Comparison of ENCODE assay signal across 24 mouse cellular contexts in genomic region chr3:69556092-69556778, GRCm38 (mm10). TPM values are rescaled to one million over a fixed set of nuclear protein-coding genes. Genes with fewer than 3 reads are reported as not detected.
DNase-seq lines count a peak whose midpoint lies in the region; ATAC-seq and TF ChIP-seq lines count a peak whose summit lies in the region.
"Had no signal": no experiment of that assay in that cellular context is flagged by ENCODE, and none has a peak within 500 bp of the region (broad histone marks: within the 10 kb centered on the region; RNA-seq: fewer than 3 reads in every experiment).

No protein-coding gene starts in this region.

- no peak overlapping the region for H3K4me2 ChIP-seq in kidney, embryonic 16.5 days (replicated peaks; ENCODE audit: low read depth, low read length)
- H3K4me2 ChIP-seq in midbrain, embryonic 11.5 days: no peak overlapping the region
- H3K4me2 ChIP-seq in midbrain, postnatal 0 days (ENCODE audit: low read depth, low read length, poor library complexity, severe bottlenecking): no peak overlapping the region
- no peak overlapping the region for H3K4me2 ChIP-seq in liver, postnatal 0 days (ENCODE audit: low read depth, low read length)
- H3K4me2 ChIP-seq: embryonic facial prominence, embryonic 15.5 days; forebrain, embryonic 12.5 days; heart, embryonic 15.5 days; hindbrain, embryonic 13.5 days; limb, embryonic 12.5 days; neural tube, embryonic 13.5 days had no signal

- peak; percentile 44 for DNase-seq in kidney, adult 18-20 months
- peak; percentile 60 for DNase-seq in midbrain, embryonic 11.5 days (ENCODE audit: low spot score, missing footprints)
- no peak for DNase-seq in midbrain, postnatal 0 days (ENCODE audit: low spot score)
- peak; percentile 49 to 81 for DNase-seq in kidney, postnatal 25 days
- no peak for DNase-seq in liver, postnatal 0 days
- no peak for DNase-seq in testis, postnatal 10 days (ENCODE audit: low spot score)
- no peak for DNase-seq in gastrocnemius, postnatal 4 days (ENCODE audit: low spot score in 2 of 2)
- DNase-seq: forebrain, postnatal 0 days; gastrocnemius, postnatal 10 days; lung, adult 18-20 months; thymus, postnatal 4 days had no signal

- H3K4me3 ChIP-seq in kidney, embryonic 16.5 days (ENCODE audit: low read length): no peak overlapping the region
- H3K4me3 ChIP-seq in midbrain, embryonic 11.5 days (ENCODE audit: low read depth, low read length): no peak overlapping the region
- H3K4me3 ChIP-seq in midbrain, postnatal 0 days (ENCODE audit: low read depth, low read length): no peak overlapping the region
- H3K4me3 ChIP-seq in liver, postnatal 0 days (ENCODE audit: low read depth, low read length): no peak overlapping the region
- H3K4me3 ChIP-seq: embryonic facial prominence, embryonic 10.5 days; embryonic facial prominence, embryonic 15.5 days; forebrain, embryonic 12.5 days; heart, embryonic 15.5 days; hindbrain, embryonic 13.5 days; layer of hippocampus, adult 2 months; left cerebral cortex, adult 2 months; limb, embryonic 12.5 days; neural tube, embryonic 13.5 days had no signal

- no peak overlapping the region for H3K9ac ChIP-seq in kidney, embryonic 16.5 days (replicated peaks; ENCODE audit: low read length)
- no peak overlapping the region for H3K9ac ChIP-seq in midbrain, embryonic 11.5 days (ENCODE audit: low read length)
- no peak overlapping the region for H3K9ac ChIP-seq in midbrain, postnatal 0 days (replicated peaks; ENCODE audit: low read length, poor library complexity, severe bottlenecking)
- no peak overlapping the region for H3K9ac ChIP-seq in liver, postnatal 0 days (replicated peaks)
- H3K9ac ChIP-seq: embryonic facial prominence, embryonic 15.5 days; forebrain, embryonic 12.5 days; forebrain, postnatal 0 days; heart, embryonic 15.5 days; hindbrain, embryonic 13.5 days; limb, embryonic 12.5 days; neural tube, embryonic 13.5 days had no signal

- H3K4me1 ChIP-seq in kidney, embryonic 16.5 days (ENCODE audit: insufficient read depth, low read length): peaks cover 3% of the 10 kb centered on the region; the same call in 1 of the 2 replicates
- H3K4me1 ChIP-seq in midbrain, embryonic 11.5 days (ENCODE audit: control insufficient read depth, insufficient read depth, low read length): no peaks in the 10 kb centered on the region
- H3K4me1 ChIP-seq in midbrain, postnatal 0 days (ENCODE audit: insufficient read depth, low read length): no peaks in the 10 kb centered on the region
- peaks cover 8% of the 10 kb centered on the region; the same call in 1 of the 2 replicates for H3K4me1 ChIP-seq in liver, postnatal 0 days (ENCODE audit: insufficient read depth)

- no peak for TF ChIP-seq EP300 in liver, postnatal 0 days (IDR thresholded peaks at IDR 0.05; ENCODE audit: low read depth)

- H3K27me3 ChIP-seq in kidney, embryonic 16.5 days (ENCODE audit: insufficient read depth, low read length): no peaks in the 10 kb centered on the region
- H3K27me3 ChIP-seq in midbrain, embryonic 11.5 days (ENCODE audit: control insufficient read depth, insufficient read depth, low read length): no peaks in the 10 kb centered on the region
- no peaks in the 10 kb centered on the region for H3K27me3 ChIP-seq in midbrain, postnatal 0 days (ENCODE audit: insufficient read depth, low read length)
- no peaks in the 10 kb centered on the region for H3K27me3 ChIP-seq in liver, postnatal 0 days (ENCODE audit: insufficient read depth, low read length)
- H3K27me3 ChIP-seq: embryonic facial prominence, embryonic 15.5 days; forebrain, embryonic 12.5 days; heart, embryonic 15.5 days; hindbrain, embryonic 13.5 days; limb, embryonic 12.5 days; neural tube, embryonic 13.5 days had no signal

- no peak for TF ChIP-seq CTCF in midbrain, postnatal 0 days (IDR thresholded peaks at IDR 0.05)
- no peak for TF ChIP-seq CTCF in liver, postnatal 0 days (IDR thresholded peaks at IDR 0.05; ENCODE audit: low read depth)

- no peak overlapping the region for H3K27ac ChIP-seq in kidney, embryonic 16.5 days (ENCODE audit: low read length)
- no peak overlapping the region for H3K27ac ChIP-seq in midbrain, embryonic 11.5 days (ENCODE audit: low read depth, low read length)
- no peak overlapping the region for H3K27ac ChIP-seq in midbrain, postnatal 0 days (ENCODE audit: low read depth, low read length)
- H3K27ac ChIP-seq in liver, postnatal 0 days (ENCODE audit: low read depth): peak overlapping the region; percentile 51; the same call in 1 of the 2 replicates
- H3K27ac ChIP-seq: embryonic facial prominence, embryonic 10.5 days; embryonic facial prominence, embryonic 15.5 days; forebrain, embryonic 12.5 days; heart, embryonic 15.5 days; hindbrain, embryonic 13.5 days; layer of hippocampus, adult 2 months; left cerebral cortex, adult 2 months; limb, embryonic 12.5 days; neural tube, embryonic 13.5 days had no signal

- no peaks in the 10 kb centered on the region for H3K36me3 ChIP-seq in kidney, embryonic 16.5 days (ENCODE audit: insufficient read depth, low read length)
- no peaks in the 10 kb centered on the region for H3K36me3 ChIP-seq in midbrain, embryonic 11.5 days (ENCODE audit: control insufficient read depth, insufficient read depth, low read length)
- H3K36me3 ChIP-seq in midbrain, postnatal 0 days (ENCODE audit: insufficient read depth, low read length): peaks cover 5% of the 10 kb centered on the region; the same call in 1 of the 2 replicates
- no peaks in the 10 kb centered on the region for H3K36me3 ChIP-seq in liver, postnatal 0 days (replicated peaks; ENCODE audit: insufficient read depth, low read length)
- H3K36me3 ChIP-seq: embryonic facial prominence, embryonic 15.5 days; heart, embryonic 15.5 days had no signal

- 82% methylated on average over 12 of the region's 12 CpGs for WGBS in kidney, embryonic 16.5 days
- WGBS in midbrain, embryonic 11.5 days: 80% methylated on average over 12 of the region's 12 CpGs
- 83% methylated on average over 12 of the region's 12 CpGs for WGBS in midbrain, postnatal 0 days
- WGBS in liver, postnatal 0 days (ENCODE audit: insufficient replicate concordance): 62% methylated on average over 12 of the region's 12 CpGs

- no peaks in the 10 kb centered on the region for H3K9me3 ChIP-seq in kidney, embryonic 16.5 days (ENCODE audit: low read length)
- no peaks in the 10 kb centered on the region for H3K9me3 ChIP-seq in midbrain, embryonic 11.5 days (ENCODE audit: control insufficient read depth, low read length)
- no peaks in the 10 kb centered on the region for H3K9me3 ChIP-seq in midbrain, postnatal 0 days (ENCODE audit: low read length)
- H3K9me3 ChIP-seq in liver, postnatal 0 days (ENCODE audit: low read length): no peaks in the 10 kb centered on the region
- H3K9me3 ChIP-seq: embryonic facial prominence, embryonic 10.5 days; embryonic facial prominence, embryonic 15.5 days; forebrain, embryonic 12.5 days; heart, embryonic 15.5 days; hindbrain, embryonic 13.5 days; limb, embryonic 12.5 days; neural tube, embryonic 13.5 days had no signal

- ATAC-seq in kidney, embryonic 16.5 days (ENCODE audit: low FRiP score, low TSS enrichment): no peak
- ATAC-seq in midbrain, embryonic 11.5 days (ENCODE audit: low FRiP score): 0 out of 2 replicates have a peak, but pooled peaks have one; percentile 30
- ATAC-seq in midbrain, postnatal 0 days (ENCODE audit: low FRiP score): no peak
- ATAC-seq in liver, postnatal 0 days: peak; percentile 88
- ATAC-seq: CD4-positive, CD25-positive, alpha-beta regulatory T cell, adult 4 months; forebrain, postnatal 0 days; intestine, postnatal 0 days; lung, postnatal 0 days had no signal

RNA-seq across cellular contexts. Expression of gene B3galnt1, which starts 42.5 kb away (rescaled TPM):
- 35.2 and 38.9 TPM in 2 replicates for polyA plus RNA-seq in kidney, embryonic 16.5 days (2015; fragmentation: Nextera tagmentation; extraction: Ambion mirVana)
- polyA plus RNA-seq in midbrain, embryonic 11.5 days (2014; fragmentation: Nextera tagmentation; extraction: Ambion mirVana): 44.4 and 45.9 TPM in 2 replicates
- total RNA-seq in midbrain, postnatal 0 days (2014; rRNA removed): 70.5 and 77.2 TPM in 2 replicates
- 102 and 106 TPM in 2 replicates for polyA plus RNA-seq in midbrain, postnatal 0 days (2015; fragmentation: Nextera tagmentation; extraction: Ambion mirVana)
- 1.9 and 2.0 TPM in 2 replicates for polyA plus RNA-seq in liver, postnatal 0 days (2015; fragmentation: Nextera tagmentation; extraction: Ambion mirVana)
- 10 to 100 TPM; 19.5 to 21.2 TPM for total RNA-seq in gastrocnemius, postnatal 4 days (2021)

Comparison
In these comparisons a context has a peak if more than half of its experiments do, and no peak if none do; other contexts are left out.
1. DNase-seq: peak in kidney, adult 18-20 months (single experiment), midbrain, embryonic 11.5 days (single experiment) and kidney, postnatal 25 days (2 of 2); none in midbrain, postnatal 0 days (single experiment), liver, postnatal 0 days (single experiment), testis, postnatal 10 days (single experiment) and gastrocnemius, postnatal 4 days (0 of 2).
2. ATAC-seq: peak in midbrain, embryonic 11.5 days (single experiment) and liver, postnatal 0 days (single experiment); none in kidney, embryonic 16.5 days (single experiment) and midbrain, postnatal 0 days (single experiment).
3. RNA of gene B3galnt1, which starts 42.5 kb away (polyA plus RNA-seq): 102 to 106 TPM in midbrain, postnatal 0 days, 44.4 to 45.9 TPM in midbrain, embryonic 11.5 days and 35.2 to 38.9 TPM in kidney, embryonic 16.5 days; 1.9 to 2.0 TPM in liver, postnatal 0 days; every median in the first group is over 10 times any median in the second.